Mouse (Mus musculus) adrenal gland, adult 8-10 months (tissue): ENCODE results near the gene Fam163b. TPM values are rescaled to one million over a fixed set of nuclear protein-coding genes. Genes with fewer than 3 reads are reported as not detected.
A peak's percentile ranks its signal among the peaks of the same experiment; 100 is the strongest.

Source experiments
- DNase-seq: peaks from one replicate; pipeline ENCODE4 v3.0.0; 2022
- total RNA-seq, 4 experiments: library from RNA; stranded (reverse); gene quantifications; 2 replicates each; pipeline ENCODE4 v1.2.4; 2022

Gene Fam163b
- total RNA-seq, 4 experiments from 2014 or later: 2.5 to 4.4 (median 3.5) TPM

GRCm38 (mm10) chr2:27128990-27129389 lies 13.3 kb downstream of the Fam163b start:
- DNase-seq: no peak

GRCm38 (mm10) chr2:27126496-27126895 lies 15.8 kb downstream of the Fam163b start:
- no peak for DNase-seq

- DNase-seq: peak; percentile 21
Measured at GRCm38 (mm10) chr2:27125979-27126378, 16.3 kb downstream of the Fam163b start.

- DNase-seq: no peak
Measured at GRCm38 (mm10) chr2:27123121-27123520, 19.2 kb downstream of the Fam163b start.

- no peak for DNase-seq
Measured at GRCm38 (mm10) chr2:27122578-27122977, 19.7 kb downstream of the Fam163b start.

- no peak for DNase-seq
Measured at GRCm38 (mm10) chr2:27121626-27122355, 20.5 kb downstream of the Fam163b start.

- no peak for DNase-seq
Measured at GRCm38 (mm10) chr2:27120241-27120641, 22.1 kb downstream of the Fam163b start.

- no peak for DNase-seq
Measured at GRCm38 (mm10) chr2:27119766-27120165, 22.5 kb downstream of the Fam163b start.

- no peak for DNase-seq
Measured at GRCm38 (mm10) chr2:27118452-27118851, 23.8 kb downstream of the Fam163b start.

- DNase-seq: no peak
Measured at GRCm38 (mm10) chr2:27114169-27114568, 28.1 kb downstream of the Fam163b start.

- DNase-seq: no peak
Measured at GRCm38 (mm10) chr2:27112585-27112984, 29.7 kb downstream of the Fam163b start.

GRCm38 (mm10) chr2:27109052-27109451 lies 33.2 kb downstream of the Fam163b start:
- DNase-seq: no peak

- DNase-seq: no peak
Measured at GRCm38 (mm10) chr2:27108144-27108543, 34.1 kb downstream of the Fam163b start.

GRCm38 (mm10) chr2:27106816-27107215 lies 35.5 kb downstream of the Fam163b start:
- DNase-seq: no peak

GRCm38 (mm10) chr2:27103554-27103953 lies 38.7 kb downstream of the Fam163b start:
- no peak for DNase-seq

- DNase-seq: no peak
Measured at GRCm38 (mm10) chr2:27097776-27098175, 44.5 kb downstream of the Fam163b start.

GRCm38 (mm10) chr2:27097241-27097656 lies 45.0 kb downstream of the Fam163b start:
- DNase-seq: no peak

- no peak for DNase-seq
Measured at GRCm38 (mm10) chr2:27096341-27096981, 45.8 kb downstream of the Fam163b start.

GRCm38 (mm10) chr2:27095178-27095577 lies 47.1 kb downstream of the Fam163b start:
- no peak for DNase-seq

- no peak for DNase-seq
Measured at GRCm38 (mm10) chr2:27089238-27089637, 53.1 kb downstream of the Fam163b start.

- DNase-seq: no peak
Measured at GRCm38 (mm10) chr2:27088700-27089099, 53.6 kb downstream of the Fam163b start.

- peak; percentile 58 for DNase-seq
Measured at GRCm38 (mm10) chr2:27088071-27088644, 54.1 kb downstream of the Fam163b start.

GRCm38 (mm10) chr2:27087581-27087980 lies 54.7 kb downstream of the Fam163b start:
- no peak for DNase-seq
